Mouse (Mus musculus) adipocyte (in vitro differentiated cells): Measurements from ENCODE around the gene Ntf5.

Experiments used
- DNase-seq: peaks from one replicate; pipeline ENCODE4 v3.0.0-alpha.2; 2016; ENCODE audit warnings: low spot score

Ntf5 gene

GRCm38 (mm10) chr7:45403532-45404261 is 9.8 kb upstream of the Ntf5 start:
- peak; percentile 77 for DNase-seq

- peak; percentile 59 for DNase-seq
Observed at GRCm38 (mm10) chr7:45405091-45406075, 8.1 kb upstream of the Ntf5 start, which contains the start of gene Kcna7. TSS of gene Kcna7 (plus strand) at chr7:45405653.

DNA sequence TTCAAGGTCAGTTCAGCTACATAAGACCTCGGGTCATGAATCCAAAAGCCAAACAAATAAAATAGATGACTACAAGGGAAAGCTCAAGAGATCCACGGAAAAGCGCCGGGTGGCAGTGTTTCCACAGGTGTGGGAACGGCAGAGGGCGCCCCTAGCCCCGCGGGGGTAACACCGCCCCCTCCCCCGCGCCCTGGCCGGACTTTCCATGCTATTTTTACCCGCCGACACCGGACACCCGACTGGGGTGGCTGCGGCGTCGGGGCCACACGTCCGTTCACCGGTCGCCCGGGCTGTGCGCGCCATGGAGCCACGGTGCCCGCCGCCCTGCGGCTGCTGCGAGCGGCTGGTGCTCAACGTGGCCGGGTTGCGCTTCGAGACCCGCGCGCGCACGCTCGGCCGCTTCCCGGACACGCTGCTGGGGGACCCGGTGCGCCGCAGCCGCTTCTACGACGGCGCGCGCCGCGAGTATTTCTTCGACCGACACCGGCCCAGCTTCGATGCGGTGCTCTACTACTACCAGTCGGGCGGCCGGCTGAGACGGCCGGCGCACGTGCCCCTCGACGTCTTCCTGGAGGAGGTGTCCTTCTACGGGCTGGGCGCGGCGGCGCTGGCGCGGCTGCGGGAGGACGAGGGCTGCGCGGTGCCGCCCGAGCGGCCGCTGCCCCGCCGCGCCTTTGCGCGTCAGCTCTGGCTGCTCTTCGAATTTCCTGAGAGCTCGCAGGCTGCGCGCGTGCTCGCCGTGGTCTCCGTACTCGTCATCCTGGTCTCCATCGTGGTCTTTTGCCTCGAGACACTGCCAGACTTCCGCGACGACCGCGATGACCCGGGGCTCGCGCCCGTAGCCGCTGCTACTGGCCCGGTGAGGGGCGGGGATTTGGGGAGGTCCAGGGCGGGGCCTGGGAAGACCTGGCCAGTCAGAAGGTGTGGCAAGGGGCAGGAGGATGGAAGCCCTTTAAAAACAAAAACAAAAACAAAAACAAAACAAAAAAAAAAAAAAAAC is 7.0 kb upstream of the Ntf5 start:
- no peak for DNase-seq

DNA sequence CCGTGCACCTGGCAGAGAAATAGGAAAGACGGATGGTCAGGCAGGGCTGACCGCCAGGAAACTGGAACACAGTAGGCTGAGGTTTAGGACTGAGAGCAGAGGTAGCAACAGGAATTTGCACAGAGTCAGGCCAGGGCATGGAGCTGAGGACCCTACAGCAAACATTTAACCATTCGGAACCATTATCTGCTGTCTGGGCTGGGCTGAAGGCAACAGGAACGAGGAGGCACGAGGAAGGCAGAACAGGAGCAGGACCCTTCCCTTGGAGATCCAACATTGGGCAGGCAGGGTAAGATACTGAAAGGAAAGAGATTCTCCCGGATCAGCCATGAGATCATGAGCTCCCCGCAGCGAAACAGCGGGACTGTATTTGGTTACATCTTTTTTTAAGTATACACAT is 5.7 kb upstream of the Ntf5 start:
- no peak for DNase-seq

DNA sequence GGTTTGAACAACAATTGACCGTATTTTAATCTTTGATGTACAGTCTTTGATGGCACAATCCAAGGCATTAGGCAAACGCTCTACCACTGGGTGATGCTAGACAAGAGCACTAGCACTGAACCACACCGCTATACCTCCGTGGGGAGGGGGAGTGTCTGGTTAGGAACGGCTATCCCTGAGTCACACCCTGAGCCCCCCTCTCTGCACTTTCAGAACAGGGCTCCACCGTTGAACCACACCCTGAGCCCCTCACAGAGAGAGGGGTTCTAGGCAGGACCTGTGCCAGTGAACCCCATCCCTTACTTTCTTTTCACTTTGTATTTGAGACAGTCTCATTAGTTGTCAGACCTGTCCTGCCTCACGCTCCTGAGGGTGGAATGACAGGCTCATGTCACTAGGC is 5.1 kb upstream of the Ntf5 start:
- no peak for DNase-seq

- DNase-seq, result no peak
Observed at GRCm38 (mm10) chr7:45408949-45409348, 4.5 kb upstream of the Ntf5 start.

GRCm38 (mm10) chr7:45409497-45410163 is 3.9 kb upstream of the Ntf5 start:
- DNase-seq, result no peak

DNA sequence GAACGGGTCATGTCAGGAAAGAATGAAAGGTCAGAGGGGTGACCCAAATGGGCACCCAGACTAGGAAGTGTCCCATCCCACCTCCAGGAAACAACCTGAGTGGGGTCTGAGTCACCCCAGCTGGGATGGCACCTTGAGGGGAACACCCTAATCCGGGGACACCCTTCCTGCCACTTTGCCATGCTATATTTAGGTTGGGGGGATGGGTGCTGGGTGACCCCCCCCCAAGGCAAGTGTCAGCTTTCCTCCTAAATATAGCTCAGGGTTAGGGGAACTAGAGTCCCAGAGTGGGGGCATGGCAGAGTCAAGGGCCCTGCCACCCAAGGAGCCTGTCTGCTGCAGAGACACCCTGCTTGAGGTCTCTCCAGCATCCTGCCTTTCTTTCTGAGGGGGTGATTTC is 1.1 kb upstream of the Ntf5 start:
- no peak for DNase-seq

GRCm38 (mm10) chr7:45413864-45414739 is 607 bp downstream of the Ntf5 start:
- no peak for DNase-seq

- DNase-seq, result no peak
Observed at GRCm38 (mm10) chr7:45414740-45415224, 1.3 kb downstream of the Ntf5 start.

GRCm38 (mm10) chr7:45415636-45416035 is 2.1 kb downstream of the Ntf5 start:
- no peak for DNase-seq

DNA sequence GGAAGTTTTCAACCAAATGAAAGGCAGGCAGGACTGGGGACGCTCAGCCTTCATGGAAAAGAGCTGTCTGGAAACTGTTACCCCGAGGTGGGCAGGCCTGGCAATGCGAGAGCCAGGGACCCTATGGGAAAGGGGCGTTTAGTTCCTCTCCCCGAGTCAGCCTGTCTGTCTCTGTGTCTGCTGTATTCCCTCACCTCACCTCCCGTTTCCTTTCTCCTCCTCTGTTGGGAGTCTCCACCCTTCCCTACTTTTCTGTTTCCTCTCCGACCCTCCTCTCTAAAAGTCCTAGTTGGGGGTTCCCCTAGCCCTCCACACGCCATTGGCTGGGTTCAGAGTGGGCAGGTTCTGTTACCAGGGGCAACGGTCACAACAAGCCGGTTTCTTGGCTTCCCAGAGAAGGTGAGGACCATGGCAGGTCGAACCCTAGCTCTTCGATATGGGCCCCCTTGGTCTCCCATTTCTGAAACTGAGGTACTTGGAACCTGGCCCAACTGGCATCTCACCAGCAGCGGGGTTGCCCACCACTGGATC is 4.5 kb downstream of the Ntf5 start:
- DNase-seq, result no peak

DNA sequence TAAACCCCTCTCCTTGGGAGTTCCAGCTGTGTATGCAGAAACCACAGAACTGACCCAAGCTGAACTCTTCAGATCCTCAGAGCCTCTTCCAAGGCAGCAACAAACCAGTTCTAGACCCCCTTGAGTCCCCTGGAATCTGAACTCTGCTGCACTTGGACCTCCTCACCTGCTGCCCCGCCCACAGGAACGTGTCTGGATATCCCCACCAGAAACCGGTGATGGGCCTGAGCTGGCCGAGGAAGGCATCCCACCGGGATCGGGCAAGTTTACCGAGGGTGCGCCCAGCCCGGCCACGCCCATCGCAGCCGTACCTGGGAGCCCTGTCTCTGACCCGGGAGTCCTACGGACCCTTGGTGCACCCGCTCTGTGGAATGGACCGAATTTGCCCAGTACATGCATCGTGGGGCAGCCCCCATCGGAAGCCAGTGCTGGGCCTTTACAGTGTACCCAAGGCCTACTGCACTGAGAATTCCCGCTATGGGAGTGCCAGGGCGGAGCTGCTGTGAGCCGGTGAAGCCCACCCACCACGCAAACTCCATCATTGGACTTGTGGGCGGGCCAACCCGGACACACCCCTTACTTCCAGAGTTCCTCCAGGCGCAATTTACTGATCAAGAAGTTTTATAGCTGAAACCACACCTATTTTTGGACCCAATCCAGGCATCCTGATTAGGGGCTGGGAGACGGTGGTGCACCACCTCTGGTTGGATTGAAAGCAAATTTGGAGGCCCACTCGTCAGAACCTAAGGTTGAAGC is 6.5 kb downstream of the Ntf5 start:
- DNase-seq, result no peak

DNA sequence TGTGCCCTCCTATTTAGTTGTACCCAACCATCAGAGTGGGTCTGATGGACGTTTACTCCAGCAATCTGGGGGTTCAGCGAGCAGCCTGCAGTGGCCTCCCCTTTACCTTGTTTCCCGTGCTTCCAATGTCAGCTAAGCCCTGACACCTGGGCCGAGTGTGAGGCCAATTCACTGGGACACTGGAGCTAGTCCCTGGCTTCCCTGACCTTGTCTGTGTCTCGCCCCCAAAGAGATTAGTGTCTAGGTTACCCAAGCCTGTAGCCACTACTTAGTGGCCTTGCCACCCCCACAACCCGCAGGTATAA is 7.1 kb downstream of the Ntf5 start, which contains the start of gene Lhb:
Lhb (plus strand) TSS at position 206 of the 305 bp plus-strand sequence.
- no peak for DNase-seq

DNA sequence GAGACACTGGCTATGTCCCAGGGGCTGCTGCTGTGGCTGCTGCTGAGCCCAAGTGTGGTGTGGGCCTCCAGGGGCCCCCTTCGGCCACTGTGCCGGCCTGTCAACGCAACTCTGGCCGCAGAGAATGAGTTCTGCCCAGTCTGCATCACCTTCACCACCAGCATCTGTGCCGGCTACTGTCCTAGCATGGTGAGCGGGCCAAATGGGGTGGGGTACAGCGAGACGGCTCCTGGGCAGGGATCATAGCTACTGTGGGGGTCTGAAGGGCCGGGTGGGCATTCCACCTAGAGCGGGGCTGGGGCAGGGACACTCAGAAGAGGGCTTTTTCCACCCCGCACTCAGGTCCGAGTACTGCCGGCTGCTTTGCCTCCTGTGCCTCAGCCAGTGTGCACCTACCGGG is 7.7 kb downstream of the Ntf5 start:
- no peak for DNase-seq

- DNase-seq, result no peak
Observed at GRCm38 (mm10) chr7:45426556-45426955, 13.1 kb downstream of the Ntf5 start.

DNA sequence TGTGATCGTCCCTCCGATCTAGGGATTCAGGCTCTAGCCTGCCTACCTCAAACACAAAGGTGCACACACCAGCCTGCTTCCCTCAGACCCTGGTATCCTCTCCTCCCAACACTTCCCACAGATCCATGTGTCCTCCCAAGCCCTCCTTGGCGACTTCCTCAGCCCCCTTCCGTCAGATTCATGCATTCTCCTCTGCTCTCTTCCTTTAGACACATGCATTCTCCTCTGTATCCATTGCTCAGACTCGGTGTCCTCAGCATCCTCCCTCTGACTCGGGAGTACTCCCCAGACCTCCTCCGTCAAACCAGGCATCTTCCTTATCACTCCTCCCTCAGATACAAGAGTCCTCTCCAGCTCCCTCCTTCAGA is 20.3 kb downstream of the Ntf5 start:
- no peak for DNase-seq

DNA sequence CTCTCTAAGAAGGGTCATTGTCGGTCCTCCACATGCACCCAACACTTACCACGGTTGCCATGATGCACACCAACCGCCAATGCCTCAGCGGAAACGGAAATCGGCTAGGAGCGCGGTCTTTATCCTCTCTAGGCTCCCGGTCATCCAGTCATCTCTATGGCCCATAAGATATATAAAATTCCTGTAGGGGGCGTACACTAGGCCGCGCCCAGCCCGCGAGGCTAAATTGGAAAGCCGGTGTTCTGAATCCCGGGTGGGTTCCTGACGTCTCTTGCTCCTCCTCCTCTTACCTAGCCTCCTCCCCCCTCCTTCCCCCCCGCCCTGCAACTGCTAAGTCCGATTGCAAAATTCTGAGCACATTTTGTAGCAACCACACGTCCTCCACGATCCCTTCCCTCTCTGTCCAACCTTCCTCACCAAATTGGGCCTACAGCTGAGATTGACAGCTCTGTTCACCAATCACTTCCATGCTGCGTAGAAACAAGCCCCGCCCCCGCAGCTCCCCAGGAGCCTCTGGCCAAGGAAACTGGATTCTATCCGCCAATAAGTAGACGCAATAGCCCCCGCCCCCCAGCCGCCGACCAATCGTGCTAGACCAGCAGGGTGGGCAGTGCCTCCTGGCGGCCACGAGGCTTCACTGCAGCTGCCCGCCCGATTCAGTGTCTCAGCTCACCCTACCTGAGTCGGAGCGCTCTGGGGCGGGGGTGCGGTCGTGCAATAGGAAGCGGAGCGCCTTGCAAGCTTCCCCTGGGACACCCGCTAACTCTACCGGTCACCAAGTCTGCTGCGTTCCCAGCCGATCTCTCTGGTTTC is 20.9 kb downstream of the Ntf5 start, which contains the start of gene Gys1:
Gys1 (plus strand) TSS at position 642 of the 813 bp plus-strand sequence.
- DNase-seq, result peak; percentile 99
